Mouse (Mus musculus) myocyte (in vitro differentiated cells): ENCODE measurements around the gene Itga10.

ENCODE experiments used
- CEBPB ChIP-seq: IDR thresholded peaks from 2 replicates; pipeline ENCODE4 v1.6.1; 2011; ENCODE audit warnings: mild to moderate bottlenecking, moderate library complexity; ENCODE audit not compliant: poor library complexity, insufficient read depth, severe bottlenecking
- MYOD1 ChIP-seq, 3 experiments: IDR thresholded peaks; one replicate each; pipeline ENCODE4 v1.6.1; 2011; ENCODE audit warnings: control low read depth in 2 of 3, low read depth in 2 of 3, mild to moderate bottlenecking in 2 of 3, moderate library complexity in 1 of 3; ENCODE audit not compliant: insufficient read length in 2 of 3, control insufficient read depth in 1 of 3
- POLR2A ChIP-seq: IDR thresholded peaks from one replicate; pipeline ENCODE4 v1.6.1; 2011; ENCODE audit warnings: low read depth, mild to moderate bottlenecking, control low read depth, moderate library complexity; ENCODE audit not compliant: insufficient read length
- POLR2AphosphoS2 ChIP-seq: IDR thresholded peaks from one replicate; pipeline ENCODE4 v1.6.1; 2011; ENCODE audit warnings: low read depth, control low read depth; ENCODE audit not compliant: insufficient read length
- SRF ChIP-seq: IDR thresholded peaks from one replicate; pipeline ENCODE4 v1.6.1; 2011; ENCODE audit warnings: low read depth; ENCODE audit not compliant: control insufficient read depth, insufficient read length
- TCF12 ChIP-seq: IDR thresholded peaks from one replicate; pipeline ENCODE4 v1.6.1; 2011; ENCODE audit warnings: mild to moderate bottlenecking, control low read depth; ENCODE audit not compliant: poor library complexity, insufficient read depth, severe bottlenecking
- TCF3 ChIP-seq: IDR thresholded peaks from one replicate; pipeline ENCODE4 v1.6.1; 2011; ENCODE audit warnings: low read depth, control low read depth; ENCODE audit not compliant: insufficient read length
- USF1 ChIP-seq: IDR thresholded peaks from one replicate; pipeline ENCODE4 v1.6.1; 2011; ENCODE audit warnings: low read depth, mild to moderate bottlenecking, control low read depth, moderate library complexity

- no peak for TF ChIP-seq CEBPB
- TF ChIP-seq POLR2AphosphoS2, result no peak
- TF ChIP-seq POLR2A, result no peak
- TF ChIP-seq TCF12, result no peak
- TF ChIP-seq TCF3, result no peak
- TF ChIP-seq MYOD1 (IDR thresholded peaks at IDR 0.05; ENCODE audit: control insufficient read depth in 1 of 3, insufficient read length in 2 of 3, low read depth in 2 of 3), result no peak
- TF ChIP-seq SRF, result no peak
- TF ChIP-seq USF1, result no peak
These were observed 46.4 kb upstream of the Itga10 start for GRCm38 (mm10) chr3:96599069-96599393.
